Mouse (Mus musculus): ENCODE data around the gene Il18bp.
A peak's percentile ranks its signal among the peaks of the same experiment; 100 is the strongest.

- no peak for TF ChIP-seq IRF4 (IDR thresholded peaks at IDR 0.05; ENCODE audit: low read depth, low read length)
- peak; percentile 83 for TF ChIP-seq POLR2A (IDR thresholded peaks at IDR 0.05; ENCODE audit: low read depth, low read length)
- TF ChIP-seq JUND (conservative IDR thresholded peaks at IDR 0.05; ENCODE audit: low read depth, low read length) = no peak
- TF ChIP-seq CTCF (conservative IDR thresholded peaks at IDR 0.05 in 1 of 2, IDR thresholded peaks at IDR 0.05 in 1 of 2; ENCODE audit: low read depth in 2 of 2, low read length in 2 of 2) = no peak
- TF ChIP-seq EP300 (IDR thresholded peaks at IDR 0.05; ENCODE audit: low read length) = no peak
- no peak for TF ChIP-seq USF1 (IDR thresholded peaks at IDR 0.05; ENCODE audit: low read depth, low read length)
- TF ChIP-seq ZMIZ1 (IDR thresholded peaks at IDR 0.05; ENCODE audit: low read depth, low read length) = peak; percentile 58; the same call in 1 of the 2 replicates
- TF ChIP-seq TBP (conservative IDR thresholded peaks at IDR 0.05; ENCODE audit: low read depth, low read length) = no peak
- peak; percentile 86 for TF ChIP-seq MAX (IDR thresholded peaks at IDR 0.05; ENCODE audit: low read length)
Measured at GRCm38 (mm10) chr7:102065046-102065891, 46.8 kb upstream of the Il18bp start, which contains the start of the genes Rnf121, Xndc1 and Xntrpc.
